Mouse (Mus musculus): ENCODE measurements around the gene Pcdh15.

The Pcdh15 gene

GRCm38 (mm10) chr10:74305439-74306158, 1206.5 kb downstream of the Pcdh15 start:
- no peak for DNase-seq (ENCODE audit: low read depth)

DNA sequence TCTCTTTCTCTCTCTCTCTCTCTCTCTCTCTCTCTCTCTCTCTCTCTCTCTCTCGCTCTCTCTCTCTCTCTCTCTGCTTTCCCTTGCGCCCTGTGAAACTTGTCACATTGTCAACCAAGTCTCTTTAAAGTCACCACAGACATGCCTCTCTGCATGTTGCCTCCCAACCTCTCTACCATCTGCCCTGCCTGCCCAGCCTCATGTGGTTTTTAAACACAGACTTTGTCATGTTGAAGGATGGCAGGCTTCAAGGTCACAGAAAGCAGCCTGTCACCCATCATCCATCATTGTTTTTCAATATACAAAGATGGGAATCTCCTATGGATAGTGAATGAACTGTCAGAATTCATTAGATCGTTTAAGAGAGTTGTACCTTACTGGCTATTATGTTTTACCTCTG, 1207.9 kb downstream of the Pcdh15 start:
- DNase-seq (ENCODE audit: low read depth): no peak

GRCm38 (mm10) chr10:74316091-74316490, 1216.9 kb downstream of the Pcdh15 start:
- DNase-seq (ENCODE audit: low read depth): no peak

GRCm38 (mm10) chr10:74335412-74335811, 1236.3 kb downstream of the Pcdh15 start:
- no peak for DNase-seq (ENCODE audit: low read depth)

DNA sequence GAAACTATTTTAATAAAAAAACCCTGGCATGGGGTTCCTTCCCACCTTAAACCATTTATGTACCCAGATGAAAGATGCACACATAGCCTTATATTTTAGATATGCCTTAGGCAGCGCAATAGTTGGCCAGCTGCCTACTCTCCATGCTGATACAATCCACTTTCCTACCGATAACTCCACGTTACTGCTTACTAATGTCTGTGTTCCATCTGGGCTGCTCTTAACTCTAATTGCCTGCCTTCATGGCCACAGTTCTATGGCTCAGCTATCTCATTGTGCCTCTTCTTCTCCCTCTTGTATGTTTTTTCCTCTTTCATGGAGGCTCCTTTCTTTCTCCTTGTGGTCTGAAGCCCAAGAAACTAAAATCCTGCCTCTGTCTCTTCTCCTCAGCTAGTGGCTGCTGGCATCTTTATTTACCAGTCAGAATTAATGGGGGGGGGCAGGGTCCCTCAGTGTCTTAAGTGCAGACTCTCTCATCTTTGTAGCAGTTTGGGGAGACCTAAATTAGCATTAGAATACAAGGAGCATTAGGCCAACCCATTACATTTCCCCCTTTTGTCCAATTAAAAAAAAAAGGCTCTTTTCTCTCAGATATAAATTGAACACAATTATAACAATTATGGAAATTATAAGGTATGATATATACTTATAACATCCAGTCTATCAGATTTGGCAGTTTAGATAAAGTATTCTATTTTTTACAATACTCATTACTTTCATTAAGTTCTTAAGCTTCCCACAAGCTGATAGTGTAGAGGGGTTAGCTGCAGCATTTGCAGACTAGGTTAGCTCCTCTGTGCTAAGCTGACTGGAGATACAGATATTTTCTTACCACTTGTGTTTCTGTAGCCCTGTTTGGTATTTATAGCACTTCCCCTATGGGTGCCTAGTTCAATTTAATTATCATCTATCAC, 1240.4 kb downstream of the Pcdh15 start:
- DNase-seq (ENCODE audit: low read depth): no peak

- DNase-seq (ENCODE audit: low read depth): no peak
Measured at GRCm38 (mm10) chr10:74359526-74359925, 1260.4 kb downstream of the Pcdh15 start.

DNA sequence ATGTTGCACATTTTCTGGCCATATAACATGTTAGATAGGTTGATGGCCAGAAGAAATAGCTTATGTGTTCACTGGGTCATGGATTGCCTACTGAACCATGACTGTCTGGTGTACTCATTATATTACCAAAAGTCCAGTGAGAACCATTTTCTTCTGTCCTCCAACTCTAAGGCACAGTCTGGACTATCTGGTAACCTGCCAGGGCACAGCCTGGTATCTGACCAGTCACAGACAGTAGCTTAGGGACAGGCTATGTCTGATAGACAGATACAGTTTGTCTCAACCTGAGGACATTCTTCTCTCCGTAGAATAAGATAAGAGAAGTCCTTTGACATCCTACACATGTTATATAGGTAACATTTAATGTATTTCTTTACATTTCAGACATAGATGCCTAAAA, 1279.6 kb downstream of the Pcdh15 start:
- no peak for DNase-seq (ENCODE audit: low read depth)

- DNase-seq (ENCODE audit: low read depth): no peak
Measured at GRCm38 (mm10) chr10:74379276-74380134, 1280.4 kb downstream of the Pcdh15 start.

GRCm38 (mm10) chr10:74387538-74388499, 1288.7 kb downstream of the Pcdh15 start:
- no peak for DNase-seq (ENCODE audit: low read depth)

DNA sequence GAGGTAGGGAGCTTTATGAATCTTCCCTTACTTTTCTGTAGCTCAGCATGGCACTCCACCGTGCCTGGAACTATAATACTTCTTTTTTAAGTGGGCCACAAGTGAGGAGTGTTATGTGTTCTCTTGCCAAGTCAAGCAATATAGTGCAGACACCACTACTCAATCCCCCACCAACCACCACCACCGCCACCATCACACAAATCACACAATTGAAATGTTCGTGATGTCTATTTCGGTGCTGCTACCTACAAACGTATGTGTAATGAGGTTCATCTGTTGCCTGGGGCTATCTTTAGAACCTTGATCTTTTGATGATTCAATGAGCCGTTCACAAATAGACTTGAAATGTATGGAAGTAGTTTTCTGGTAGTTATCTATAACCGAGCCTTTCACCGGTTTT, 1304.0 kb downstream of the Pcdh15 start:
- DNase-seq (ENCODE audit: low read depth): no peak

DNA sequence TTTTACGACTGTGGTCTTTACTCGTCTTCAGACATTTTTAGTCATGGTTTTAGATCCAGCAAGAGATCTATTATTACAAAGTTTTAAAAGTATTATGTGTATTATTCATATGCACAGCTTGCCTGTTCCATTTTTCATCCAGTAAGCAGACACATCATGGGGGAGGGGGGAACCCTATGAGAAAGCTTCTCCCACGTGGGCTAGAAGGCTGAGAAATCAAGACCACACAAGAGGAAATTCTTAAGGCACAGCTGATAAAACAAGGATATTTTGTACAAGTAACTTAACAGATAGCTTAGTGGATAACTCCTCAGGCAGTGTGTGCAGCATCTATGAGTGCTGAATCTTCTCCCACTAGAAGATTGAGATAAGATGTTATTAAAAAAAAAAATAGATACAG, 1314.9 kb downstream of the Pcdh15 start:
- no peak for DNase-seq (ENCODE audit: low read depth)

DNA sequence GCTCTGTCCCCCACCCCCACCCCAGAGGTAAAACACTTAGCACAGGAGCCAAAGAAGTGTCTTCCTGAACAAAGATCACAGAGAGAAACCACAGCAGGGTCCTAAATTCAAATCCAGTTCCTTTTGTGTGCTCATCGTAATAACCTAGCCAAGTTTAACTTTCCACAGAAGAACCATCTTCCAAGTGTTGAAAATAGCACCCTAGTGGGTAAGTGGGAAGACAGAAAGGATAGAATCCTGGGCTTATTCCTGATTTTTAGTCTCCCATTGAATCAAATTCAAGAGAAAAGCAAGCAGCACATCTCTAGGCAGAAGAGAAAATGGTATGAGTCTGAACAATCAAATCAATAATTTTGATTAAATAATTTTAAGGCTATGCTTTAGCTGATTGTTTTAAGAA, 1315.8 kb downstream of the Pcdh15 start:
- no peak for DNase-seq (ENCODE audit: low read depth)

- no peak for DNase-seq (ENCODE audit: low read depth)
Measured at GRCm38 (mm10) chr10:74415359-74415758, 1316.2 kb downstream of the Pcdh15 start.

GRCm38 (mm10) chr10:74415949-74416348, 1316.8 kb downstream of the Pcdh15 start:
- DNase-seq (ENCODE audit: low read depth): no peak

- no peak for DNase-seq (ENCODE audit: low read depth)
Measured at GRCm38 (mm10) chr10:74450069-74450468, 1350.9 kb downstream of the Pcdh15 start.

- no peak for DNase-seq (ENCODE audit: low read depth)
Measured at GRCm38 (mm10) chr10:74463972-74464371, 1364.8 kb downstream of the Pcdh15 start.

- no peak for DNase-seq (ENCODE audit: low read depth)
Measured at GRCm38 (mm10) chr10:74480779-74481178, 1381.6 kb downstream of the Pcdh15 start.

GRCm38 (mm10) chr10:74512315-74512714, 1413.2 kb downstream of the Pcdh15 start:
- no peak for DNase-seq (ENCODE audit: low read depth)

- DNase-seq (ENCODE audit: low read depth): no peak
Measured at GRCm38 (mm10) chr10:74513743-74514142, 1414.6 kb downstream of the Pcdh15 start.

- no peak for DNase-seq (ENCODE audit: low read depth)
Measured at GRCm38 (mm10) chr10:74538371-74538770, 1439.2 kb downstream of the Pcdh15 start.

DNA sequence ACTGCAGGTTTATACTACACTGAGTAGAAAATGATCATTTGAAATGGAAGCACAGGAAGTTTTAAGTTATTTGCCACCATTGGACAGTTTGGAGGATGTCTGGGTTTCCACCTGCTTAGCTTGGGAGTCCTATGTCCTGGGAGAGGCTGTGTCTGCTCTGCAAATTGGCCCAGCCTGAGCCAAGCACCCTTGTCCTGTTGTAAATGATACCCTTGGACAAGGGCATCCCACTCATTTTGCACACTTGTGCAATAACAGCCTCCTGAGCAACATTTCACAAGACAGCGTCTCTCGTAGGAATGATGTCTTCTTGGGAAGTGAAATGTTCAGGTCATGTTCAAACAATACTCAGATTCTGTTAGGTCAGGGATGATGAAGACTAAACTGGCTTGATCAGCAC, 1456.2 kb downstream of the Pcdh15 start:
- no peak for DNase-seq (ENCODE audit: low read depth)

Measured in naive thymus-derived CD4-positive, alpha-beta T cell, adult 2 months (primary cell).